Comparison of ENCODE assay signal across 27 mouse cellular contexts in genomic region chr3:59135911-59136653, GRCm38 (mm10). TPM values are rescaled to one million over a fixed set of nuclear protein-coding genes. Genes with fewer than 3 reads are reported as not detected.
DNase-seq lines count a peak whose midpoint lies in the region; ATAC-seq and TF ChIP-seq lines count a peak whose summit lies in the region.
"Had no signal": no experiment of that assay in that cellular context is flagged by ENCODE, and none has a peak within 500 bp of the region (broad histone marks: within the 10 kb centered on the region; RNA-seq: fewer than 3 reads in every experiment).

No protein-coding gene starts in this region.

- H3K27ac ChIP-seq in forebrain, postnatal 0 days (ENCODE audit: low read depth, low read length): no peak overlapping the region
- no peak overlapping the region for H3K27ac ChIP-seq in forebrain, embryonic 16.5 days (ENCODE audit: low read length)
- peak overlapping the region; percentile 46; the same call in 1 of the 2 replicates for H3K27ac ChIP-seq in layer of hippocampus, adult 2 months
- no peak overlapping the region for H3K27ac ChIP-seq in midbrain, embryonic 14.5 days (replicated peaks; ENCODE audit: low read depth, low read length)
- H3K27ac ChIP-seq in midbrain, embryonic 10.5 days (replicated peaks): no peak overlapping the region; the same call in 1 of the 2 replicates
- H3K27ac ChIP-seq: embryonic facial prominence, embryonic 13.5 days; forebrain, embryonic 15.5 days; kidney, embryonic 15.5 days; macrophage; midbrain, embryonic 12.5 days had no signal

- H3K4me1 ChIP-seq in forebrain, postnatal 0 days (ENCODE audit: insufficient read depth): no peaks in the 10 kb centered on the region
- no peaks in the 10 kb centered on the region for H3K4me1 ChIP-seq in forebrain, embryonic 16.5 days (replicated peaks; ENCODE audit: control insufficient read depth, insufficient read depth, low read length)
- no peaks in the 10 kb centered on the region for H3K4me1 ChIP-seq in midbrain, embryonic 14.5 days (ENCODE audit: control insufficient read depth, insufficient read depth, low read length)
- peaks cover 6% of the 10 kb centered on the region for H3K4me1 ChIP-seq in midbrain, embryonic 10.5 days
- H3K4me1 ChIP-seq: forebrain, embryonic 15.5 days; kidney, embryonic 15.5 days; midbrain, embryonic 12.5 days had no signal

- H3K9ac ChIP-seq in forebrain, postnatal 0 days: no peak overlapping the region
- H3K9ac ChIP-seq in forebrain, embryonic 16.5 days (replicated peaks; ENCODE audit: low read depth, low read length): no peak overlapping the region
- no peak overlapping the region for H3K9ac ChIP-seq in midbrain, embryonic 14.5 days (replicated peaks; ENCODE audit: low read length)
- H3K9ac ChIP-seq: embryonic facial prominence, embryonic 13.5 days; forebrain, embryonic 15.5 days; kidney, embryonic 15.5 days; midbrain, embryonic 12.5 days had no signal

- peak; percentile 20 for DNase-seq in forebrain, postnatal 0 days
- no peak for DNase-seq in layer of hippocampus, adult 2 months (ENCODE audit: low spot score in 2 of 2)
- DNase-seq in layer of hippocampus, postnatal 25 days (ENCODE audit: extremely low spot score in 1 of 2, low spot score in 1 of 2): no peak
- DNase-seq in midbrain, embryonic 14.5 days: peak; percentile 17
- DNase-seq in midbrain, embryonic 10.5 days (ENCODE audit: low spot score): no peak
- no peak for DNase-seq in heart, adult 9 months (ENCODE audit: low spot score in 2 of 2)
- DNase-seq: adrenal gland, postnatal 10 days; cerebellum, adult 11 months; heart, adult 18-20 months; left cerebral cortex, postnatal 4 days; liver; right cerebral cortex, adult 18-20 months; thymus, postnatal 25 days had no signal

- 65% methylated on average over 5 of the region's 5 CpGs for WGBS in forebrain, postnatal 0 days
- 80% methylated on average over 5 of the region's 5 CpGs for WGBS in forebrain, embryonic 16.5 days
- WGBS in midbrain, embryonic 14.5 days: 79% methylated on average over 5 of the region's 5 CpGs
- 74% methylated on average over 5 of the region's 5 CpGs for WGBS in midbrain, embryonic 10.5 days

- peak; percentile 82 for ATAC-seq in forebrain, postnatal 0 days
- no peak for ATAC-seq in forebrain, embryonic 16.5 days
- no peak for ATAC-seq in midbrain, embryonic 14.5 days (ENCODE audit: low FRiP score, low TSS enrichment)
- ATAC-seq: CD4-positive, CD25-positive, alpha-beta regulatory T cell, adult 4 months; forebrain, embryonic 15.5 days; intestine, postnatal 0 days; Patski had no signal

- H3K36me3 ChIP-seq in forebrain, postnatal 0 days (ENCODE audit: insufficient read depth): no peaks in the 10 kb centered on the region
- no peaks in the 10 kb centered on the region for H3K36me3 ChIP-seq in forebrain, embryonic 16.5 days (ENCODE audit: control insufficient read depth, insufficient read depth)
- H3K36me3 ChIP-seq in midbrain, embryonic 14.5 days (ENCODE audit: control insufficient read depth, insufficient read depth, low read length): no peaks in the 10 kb centered on the region
- H3K36me3 ChIP-seq in midbrain, embryonic 10.5 days: peaks cover 2% of the 10 kb centered on the region; the same call in 1 of the 2 replicates
- H3K36me3 ChIP-seq: embryonic facial prominence, embryonic 13.5 days; forebrain, embryonic 15.5 days; kidney, embryonic 15.5 days; midbrain, embryonic 12.5 days had no signal

- H3K9me3 ChIP-seq in forebrain, postnatal 0 days (ENCODE audit: low read length): no peaks in the 10 kb centered on the region
- H3K9me3 ChIP-seq in forebrain, embryonic 16.5 days (ENCODE audit: control insufficient read depth, low read length): no peaks in the 10 kb centered on the region
- H3K9me3 ChIP-seq in midbrain, embryonic 14.5 days (ENCODE audit: control insufficient read depth, low read length): no peaks in the 10 kb centered on the region
- H3K9me3 ChIP-seq in midbrain, embryonic 10.5 days (replicated peaks): no peaks in the 10 kb centered on the region
- H3K9me3 ChIP-seq: embryonic facial prominence, embryonic 13.5 days; forebrain, embryonic 15.5 days; kidney, embryonic 15.5 days; midbrain, embryonic 12.5 days had no signal

- H3K27me3 ChIP-seq in forebrain, postnatal 0 days (ENCODE audit: insufficient read depth, low read length): no peaks in the 10 kb centered on the region
- H3K27me3 ChIP-seq in forebrain, embryonic 16.5 days (replicated peaks; ENCODE audit: control insufficient read depth, insufficient read depth, low read length): no peaks in the 10 kb centered on the region
- no peaks in the 10 kb centered on the region for H3K27me3 ChIP-seq in midbrain, embryonic 14.5 days (ENCODE audit: control insufficient read depth, insufficient read depth, low read length)
- no peaks in the 10 kb centered on the region for H3K27me3 ChIP-seq in midbrain, embryonic 10.5 days (ENCODE audit: low read depth, poor library complexity, severe bottlenecking)
- H3K27me3 ChIP-seq: embryonic facial prominence, embryonic 13.5 days; forebrain, embryonic 15.5 days; kidney, embryonic 15.5 days; midbrain, embryonic 12.5 days; Patski had no signal

- H3K4me3 ChIP-seq in forebrain, postnatal 0 days (ENCODE audit: low read depth, low read length): no peak overlapping the region
- no peak overlapping the region for H3K4me3 ChIP-seq in forebrain, embryonic 16.5 days (replicated peaks; ENCODE audit: low read length)
- H3K4me3 ChIP-seq in layer of hippocampus, adult 2 months: no peak overlapping the region
- H3K4me3 ChIP-seq in midbrain, embryonic 14.5 days (replicated peaks; ENCODE audit: low read depth, low read length): no peak overlapping the region
- H3K4me3 ChIP-seq in midbrain, embryonic 10.5 days: no peak overlapping the region
- H3K4me3 ChIP-seq: embryonic facial prominence, embryonic 13.5 days; forebrain, embryonic 15.5 days; kidney, embryonic 15.5 days; midbrain, embryonic 12.5 days had no signal

- no peak overlapping the region for H3K4me2 ChIP-seq in forebrain, postnatal 0 days (ENCODE audit: low read depth)
- H3K4me2 ChIP-seq in forebrain, embryonic 16.5 days (ENCODE audit: low read length): no peak overlapping the region
- H3K4me2 ChIP-seq in midbrain, embryonic 14.5 days (ENCODE audit: low read length): no peak overlapping the region
- H3K4me2 ChIP-seq: embryonic facial prominence, embryonic 13.5 days; forebrain, embryonic 15.5 days; kidney, embryonic 15.5 days; midbrain, embryonic 12.5 days had no signal

- no peak for TF ChIP-seq CTCF in forebrain, postnatal 0 days (IDR thresholded peaks at IDR 0.05; ENCODE audit: low read depth)
- TF ChIP-seq CTCF in layer of hippocampus, adult 2 months (conservative IDR thresholded peaks at IDR 0.05): no peak

RNA-seq across cellular contexts. Expression of gene P2ry14, which starts 17.3 kb away (rescaled TPM):
- 2.2 and 2.6 TPM in 2 replicates for total RNA-seq in forebrain, postnatal 0 days (2014; rRNA removed)
- polyA plus RNA-seq in forebrain, postnatal 0 days (2015; fragmentation: Nextera tagmentation; extraction: Ambion mirVana): 3.2 TPM in 2 replicates
- 3.9 and 4.3 TPM in 2 replicates for polyA plus RNA-seq in forebrain, embryonic 16.5 days (2015; fragmentation: Nextera tagmentation; extraction: Ambion mirVana)
- 1 to 10 TPM; 1.8 to 3.5 TPM for total RNA-seq in layer of hippocampus, adult 2 months (2021)
- 1 to 10 TPM; 1.4 to 2.8 TPM for total RNA-seq in layer of hippocampus, postnatal 25 days (2021)
- polyA plus RNA-seq in midbrain, embryonic 14.5 days (2014; fragmentation: Nextera tagmentation; extraction: Ambion mirVana): 2.9 and 4.1 TPM in 2 replicates
- polyA plus RNA-seq in midbrain, embryonic 10.5 days (2016; fragmentation: Nextera tagmentation; extraction: Ambion mirVana): 1.7 and 1.8 TPM in 2 replicates

RNA-seq across cellular contexts. Expression of gene Gpr171, which starts 34.5 kb away (rescaled TPM):
- total RNA-seq in forebrain, postnatal 0 days (2014; rRNA removed): not detected in 2 replicates
- 0.08 and 0.24 TPM in 2 replicates for polyA plus RNA-seq in forebrain, postnatal 0 days (2015; fragmentation: Nextera tagmentation; extraction: Ambion mirVana)
- polyA plus RNA-seq in forebrain, embryonic 16.5 days (2015; fragmentation: Nextera tagmentation; extraction: Ambion mirVana): 0.81 and 1.8 TPM in 2 replicates
- total RNA-seq in layer of hippocampus, adult 2 months (2021): not detected
- not detected for total RNA-seq in layer of hippocampus, postnatal 25 days (2021)
- polyA plus RNA-seq in midbrain, embryonic 14.5 days (2014; fragmentation: Nextera tagmentation; extraction: Ambion mirVana): 0.78 and 1.3 TPM in 2 replicates
- 1.0 and 1.2 TPM in 2 replicates for polyA plus RNA-seq in midbrain, embryonic 10.5 days (2016; fragmentation: Nextera tagmentation; extraction: Ambion mirVana)
- total RNA-seq: left cerebral cortex, postnatal 4 days had no signal
- polyA plus RNA-seq: Patski; testis, adult 2 months had no signal

RNA-seq across cellular contexts. Expression of gene Gpr87, which starts 58.8 kb away (rescaled TPM):
- not detected in 2 replicates for total RNA-seq in forebrain, postnatal 0 days (2014; rRNA removed)
- not detected in 2 replicates for polyA plus RNA-seq in forebrain, postnatal 0 days (2015; fragmentation: Nextera tagmentation; extraction: Ambion mirVana)
- 0.22 TPM in 1 of 2 replicates, not detected in the other for polyA plus RNA-seq in forebrain, embryonic 16.5 days (2015; fragmentation: Nextera tagmentation; extraction: Ambion mirVana)
- not detected for total RNA-seq in layer of hippocampus, adult 2 months (2021)
- not detected for total RNA-seq in layer of hippocampus, postnatal 25 days (2021)
- polyA plus RNA-seq in midbrain, embryonic 14.5 days (2014; fragmentation: Nextera tagmentation; extraction: Ambion mirVana): 0.20 and 0.26 TPM in 2 replicates
- polyA plus RNA-seq in midbrain, embryonic 10.5 days (2016; fragmentation: Nextera tagmentation; extraction: Ambion mirVana): 0.12 and 0.16 TPM in 2 replicates
- total RNA-seq: adrenal gland, postnatal 10 days; gastrocnemius, adult 8-10 months; heart, adult 18-20 months; hematopoietic stem cell, adult 5-6 weeks; left cerebral cortex, postnatal 4 days had no signal
- polyA plus RNA-seq: CD4-positive, CD25-positive, alpha-beta regulatory T cell, adult 4 months; intestine, postnatal 0 days; kidney, embryonic 15.5 days; large intestine, adult 2 months; liver, embryonic 16.5 days; macrophage; Patski; testis, adult 2 months had no signal

Comparison
In these comparisons a context has a peak if more than half of its experiments do, and no peak if none do; other contexts are left out.
1. DNase-seq: peak in forebrain, postnatal 0 days (single experiment) and midbrain, embryonic 14.5 days (single experiment); none in layer of hippocampus, adult 2 months (0 of 2), layer of hippocampus, postnatal 25 days (0 of 2), midbrain, embryonic 10.5 days (single experiment) and heart, adult 9 months (0 of 2).